Mouse (Mus musculus) stomach, embryonic 15.5 days (tissue): Measurements from ENCODE around the gene 9030612E09Rik. TPM values are rescaled to one million over a fixed set of nuclear protein-coding genes. Genes with fewer than 3 reads are reported as not detected.

Source experiments
- ATAC-seq: fragments of 200-750 bp; cut with Nextera tagmentation; 2 replicates; pipeline ENCODE4 v1.8.0; 2017; ENCODE audit warnings: low read depth, moderate number of reproducible peaks, moderate TSS enrichment; ENCODE audit not compliant: insufficient read depth, low FRiP score
- H3K27ac ChIP-seq: fragments of 300-500 bp; sonication (generic); 2 replicates; pipeline ENCODE4 v1.5.1; 2015; ENCODE audit warnings: mild to moderate bottlenecking, inconsistent platforms
- H3K27me3 ChIP-seq: fragments of 300-500 bp; sonication (generic); replicated peaks from 2 replicates; pipeline ENCODE4 v1.6.1; 2015; ENCODE audit warnings: inconsistent platforms
- H3K36me3 ChIP-seq: fragments of 300-500 bp; sonication (generic); 2 replicates; pipeline ENCODE4 v1.6.1; 2015; ENCODE audit warnings: inconsistent platforms
- H3K4me1 ChIP-seq: fragments of 300-500 bp; sonication (generic); 2 replicates; pipeline ENCODE4 v1.6.1; 2015; ENCODE audit warnings: inconsistent platforms
- H3K4me2 ChIP-seq: fragments of 300-500 bp; sonication (generic); 2 replicates; pipeline ENCODE4 v1.6.1; 2015; ENCODE audit warnings: mild to moderate bottlenecking, inconsistent platforms
- H3K4me3 ChIP-seq: fragments of 300-500 bp; sonication (generic); replicated peaks from 2 replicates; pipeline ENCODE4 v1.5.1; 2015; ENCODE audit warnings: inconsistent platforms
- H3K9ac ChIP-seq: fragments of 300-500 bp; sonication (generic); 2 replicates; pipeline ENCODE4 v1.6.1; 2015; ENCODE audit warnings: inconsistent platforms
- H3K9me3 ChIP-seq: fragments of 300-500 bp; sonication (generic); 2 replicates; pipeline ENCODE4 v1.6.1; 2016; ENCODE audit warnings: inconsistent platforms
- WGBS: fragments of 180-500 bp; shearing (Covaris S2); methylation state at CpG from one replicate; pipeline ENCODE4 v1.1.7; 2015; 5-methylcytosine and 5-hydroxymethylcytosine counted together
- polyA plus RNA-seq: library from polyadenylated mRNA; unstranded; fragments of >200 nt; fragmentation: Nextera tagmentation; extraction: Ambion mirVana; gene quantifications from 2 replicates; pipeline ENCODE4 v1.2.1, GENCODE M21; 2015

9030612E09Rik gene
- polyA plus RNA-seq: 0.39 and 0.63 TPM in 2 replicates

GRCm38 (mm10) chr10:43174326-43175155 is at the start of gene 9030612E09Rik, which contains the start of gene Sobp:
Gene 9030612E09Rik, plus strand, starts transcription at chr10:43174704.
Gene Sobp, minus strand, starts transcription at chr10:43174530.
- H3K9me3 ChIP-seq: no peaks in the 10 kb centered on the region
- H3K4me1 ChIP-seq: peaks cover 12% of the 10 kb centered on the region; the same call in 1 of the 2 replicates
- H3K4me2 ChIP-seq: peak within 1 kb of the TSS; percentile 97
- ATAC-seq: peak; percentile 70
- under 1% methylated on average over 61 of the region's 91 CpGs for WGBS
- peak within 1 kb of the TSS; percentile 72 for H3K4me3 ChIP-seq
- peak within 1 kb of the TSS; percentile 39 for H3K9ac ChIP-seq
- H3K36me3 ChIP-seq: no peaks in the 10 kb centered on the region
- peaks cover 29% of the 10 kb centered on the region for H3K27me3 ChIP-seq
- peak within 1 kb of the TSS; percentile 74; the same call in 1 of the 2 replicates for H3K27ac ChIP-seq

DNA sequence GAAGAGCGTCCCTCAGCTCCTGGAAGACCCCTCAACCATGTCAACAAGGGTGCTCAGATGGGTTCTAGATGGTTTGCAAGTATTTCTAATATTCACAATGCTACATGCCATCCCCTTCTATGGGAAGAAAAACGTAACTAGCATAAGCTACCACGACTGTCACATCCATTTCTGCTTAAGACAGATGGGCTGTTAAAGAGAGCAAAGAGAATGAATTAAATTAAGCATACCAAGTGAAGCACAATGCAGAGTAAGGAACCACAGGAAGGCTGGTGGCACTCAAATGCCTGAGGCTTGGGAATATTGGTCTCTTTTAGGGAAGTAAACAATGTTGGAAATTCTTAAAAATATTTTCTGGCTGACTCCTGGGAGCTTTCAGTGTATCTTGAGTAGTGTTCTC is 45.8 kb upstream of the 9030612E09Rik start:
- Histone ChIP-seq H3K4me2 (no peak overlapping the region), H3K27ac (no peak overlapping the region), H3K4me3 (no peak overlapping the region), H3K9me3 (no peaks in the 10 kb centered on the region), H3K27me3 (no peaks in the 10 kb centered on the region), H3K36me3 (no peaks in the 10 kb centered on the region), H3K9ac (no peak overlapping the region), H3K4me1 (no peaks in the 10 kb centered on the region)
- WGBS: 63% methylated on average over 3 of the region's 3 CpGs
- ATAC-seq: no peak

DNA sequence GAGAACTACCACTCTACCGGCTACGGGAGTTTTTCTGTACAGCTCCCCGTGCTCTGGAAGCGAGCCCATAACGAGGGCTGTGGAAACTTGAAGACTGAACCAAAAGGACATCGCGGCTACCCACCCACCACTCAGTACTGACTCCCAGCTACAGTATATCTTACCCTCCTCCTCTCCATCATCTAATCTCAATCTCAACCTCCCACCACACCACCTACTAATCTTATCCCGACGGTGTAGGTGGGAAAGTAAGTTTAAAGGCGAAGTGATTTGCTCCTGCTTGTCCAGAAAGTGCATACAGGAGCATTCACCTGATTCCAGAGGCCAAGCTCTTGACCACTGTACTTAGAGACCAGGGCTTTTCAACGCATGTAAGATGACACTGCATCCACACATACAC is 40.5 kb upstream of the 9030612E09Rik start:
- H3K4me1 ChIP-seq: no peaks in the 10 kb centered on the region
- 89% methylated on average over 11 of the region's 11 CpGs for WGBS
- no peak overlapping the region for H3K27ac ChIP-seq
- no peak overlapping the region for H3K4me2 ChIP-seq
- no peaks in the 10 kb centered on the region for H3K36me3 ChIP-seq
- no peak overlapping the region for H3K9ac ChIP-seq
- H3K9me3 ChIP-seq: no peaks in the 10 kb centered on the region
- no peak overlapping the region for H3K4me3 ChIP-seq
- H3K27me3 ChIP-seq: no peaks in the 10 kb centered on the region
- no peak for ATAC-seq

GRCm38 (mm10) chr10:43143173-43143572 is 31.3 kb upstream of the 9030612E09Rik start:
- no peaks in the 10 kb centered on the region for H3K36me3 ChIP-seq
- no peaks in the 10 kb centered on the region for H3K27me3 ChIP-seq
- H3K4me1 ChIP-seq: no peaks in the 10 kb centered on the region
- H3K4me3 ChIP-seq: no peak overlapping the region
- H3K9me3 ChIP-seq: no peaks in the 10 kb centered on the region
- H3K27ac ChIP-seq: no peak overlapping the region
- no peak overlapping the region for H3K9ac ChIP-seq
- no peak for ATAC-seq
- no peak overlapping the region for H3K4me2 ChIP-seq
- 68% methylated on average over 9 of the region's 9 CpGs for WGBS

- Histone ChIP-seq H3K9ac (no peak overlapping the region), H3K27ac (no peak overlapping the region), H3K4me1 (no peaks in the 10 kb centered on the region), H3K27me3 (no peaks in the 10 kb centered on the region), H3K9me3 (no peaks in the 10 kb centered on the region), H3K4me3 (no peak overlapping the region), H3K4me2 (no peak overlapping the region), H3K36me3 (no peaks in the 10 kb centered on the region)
- WGBS: 84% methylated on average over 11 of the region's 11 CpGs
- ATAC-seq: no peak
These were observed 26.0 kb upstream of the 9030612E09Rik start for GRCm38 (mm10) chr10:43148456-43148855.

DNA sequence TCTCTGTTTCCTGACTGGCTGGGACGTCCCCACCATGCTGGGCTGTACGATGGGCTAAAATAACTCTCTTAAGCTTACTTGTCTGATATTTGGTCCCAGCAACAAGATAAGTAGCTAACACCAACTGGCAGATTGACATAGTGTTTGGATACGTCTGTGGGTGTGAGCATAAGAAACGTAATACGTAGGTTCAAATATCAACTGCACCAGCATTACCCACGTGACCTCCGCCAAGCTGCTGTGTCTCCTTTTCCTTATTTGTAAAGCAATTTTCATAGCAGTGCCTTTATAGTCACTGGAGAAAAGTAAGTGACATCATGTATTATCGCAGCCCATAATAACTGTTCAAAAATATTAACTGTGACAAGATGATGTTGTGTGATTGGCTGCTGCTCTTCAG is 21.9 kb upstream of the 9030612E09Rik start:
- H3K27ac ChIP-seq: no peak overlapping the region
- peaks cover 7% of the 10 kb centered on the region; the same call in 1 of the 2 replicates for H3K4me1 ChIP-seq
- H3K4me3 ChIP-seq: no peak overlapping the region
- no peak overlapping the region for H3K9ac ChIP-seq
- no peak overlapping the region for H3K4me2 ChIP-seq
- WGBS: 76% methylated on average over 8 of the region's 8 CpGs
- ATAC-seq: no peak
- no peaks in the 10 kb centered on the region for H3K36me3 ChIP-seq
- no peaks in the 10 kb centered on the region for H3K27me3 ChIP-seq
- no peaks in the 10 kb centered on the region for H3K9me3 ChIP-seq

DNA sequence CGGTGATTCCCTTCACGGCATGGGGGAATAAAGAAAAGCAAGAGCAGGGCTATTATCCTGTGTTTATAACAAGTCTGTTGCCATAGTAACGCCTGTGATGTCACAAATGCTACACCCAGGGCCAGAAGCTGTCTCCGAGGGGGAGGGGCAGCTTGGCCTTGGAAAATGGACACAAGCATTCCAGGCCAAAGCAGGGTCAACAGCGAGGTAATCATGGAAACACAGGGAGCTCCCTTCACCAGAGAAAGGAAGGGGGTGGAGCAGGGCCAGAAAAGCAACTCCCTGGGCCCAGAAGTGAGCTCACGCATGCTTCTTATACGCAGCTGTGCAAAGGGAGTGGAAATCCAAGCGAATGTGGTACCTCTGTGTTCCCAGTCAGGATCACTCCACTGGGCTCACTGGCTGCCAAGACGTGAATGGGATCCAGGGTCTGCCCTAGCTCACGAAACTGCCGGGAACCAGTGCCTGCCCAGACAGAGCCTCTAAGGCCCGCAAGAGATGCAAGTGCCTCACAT is 19.4 kb upstream of the 9030612E09Rik start:
- Histone ChIP-seq H3K36me3 (no peaks in the 10 kb centered on the region), H3K4me2 (0 out of 2 replicates have a peak overlapping the region, but pooled peaks have one; percentile 29), H3K9ac (no peak overlapping the region), H3K4me1 (peaks cover 7% of the 10 kb centered on the region; the same call in 1 of the 2 replicates), H3K27ac (peak overlapping the region; percentile 55), H3K27me3 (no peaks in the 10 kb centered on the region), H3K9me3 (no peaks in the 10 kb centered on the region), H3K4me3 (no peak overlapping the region)
- 18% methylated on average over 12 of the region's 12 CpGs for WGBS
- ATAC-seq: peak; percentile 50; the same call in 1 of the 2 replicates

DNA sequence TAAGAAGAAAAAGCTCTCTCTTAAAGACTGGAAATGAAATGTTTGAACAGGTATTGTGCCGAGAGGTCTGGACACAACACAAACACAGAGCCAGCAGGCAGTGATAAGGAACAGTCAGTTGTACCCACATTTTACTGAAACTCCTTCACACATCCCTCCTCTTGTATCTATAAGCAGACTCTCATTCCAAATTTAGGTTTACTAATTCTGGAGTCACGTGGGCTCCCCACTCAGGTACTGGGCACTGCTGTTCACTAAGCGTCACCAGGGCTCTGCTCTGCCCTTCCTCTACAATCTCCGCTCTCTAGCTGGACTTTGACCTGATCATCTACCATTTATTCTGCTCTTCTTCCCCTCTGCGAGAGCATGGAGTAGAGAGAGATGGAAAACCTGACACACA is 15.6 kb upstream of the 9030612E09Rik start:
- H3K9me3 ChIP-seq: no peaks in the 10 kb centered on the region
- no peak overlapping the region for H3K27ac ChIP-seq
- H3K27me3 ChIP-seq: no peaks in the 10 kb centered on the region
- H3K4me1 ChIP-seq: peaks cover 7% of the 10 kb centered on the region; the same call in 1 of the 2 replicates
- H3K36me3 ChIP-seq: no peaks in the 10 kb centered on the region
- H3K4me2 ChIP-seq: no peak overlapping the region
- no peak overlapping the region for H3K9ac ChIP-seq
- H3K4me3 ChIP-seq: no peak overlapping the region
- 78% methylated on average over 5 of the region's 5 CpGs for WGBS
- ATAC-seq: no peak

GRCm38 (mm10) chr10:43159333-43159732 is 15.2 kb upstream of the 9030612E09Rik start:
- no peak overlapping the region for H3K4me2 ChIP-seq
- H3K4me3 ChIP-seq: no peak overlapping the region
- no peak overlapping the region for H3K27ac ChIP-seq
- no peaks in the 10 kb centered on the region for H3K36me3 ChIP-seq
- no peak overlapping the region for H3K9ac ChIP-seq
- no peaks in the 10 kb centered on the region for H3K9me3 ChIP-seq
- peaks cover 7% of the 10 kb centered on the region; the same call in 1 of the 2 replicates for H3K4me1 ChIP-seq
- H3K27me3 ChIP-seq: no peaks in the 10 kb centered on the region
- WGBS: 83% methylated on average over 5 of the region's 5 CpGs
- no peak for ATAC-seq

- H3K27me3 ChIP-seq: no peaks in the 10 kb centered on the region
- no peak overlapping the region for H3K27ac ChIP-seq
- H3K4me1 ChIP-seq: no peaks in the 10 kb centered on the region
- no peak for ATAC-seq
- H3K4me2 ChIP-seq: no peak overlapping the region
- WGBS: 80% methylated on average over 12 of the region's 12 CpGs
- H3K9me3 ChIP-seq: no peaks in the 10 kb centered on the region
- no peak overlapping the region for H3K9ac ChIP-seq
- no peak overlapping the region for H3K4me3 ChIP-seq
- H3K36me3 ChIP-seq: no peaks in the 10 kb centered on the region
These were observed 12.2 kb upstream of the 9030612E09Rik start for GRCm38 (mm10) chr10:43162318-43162717.

DNA sequence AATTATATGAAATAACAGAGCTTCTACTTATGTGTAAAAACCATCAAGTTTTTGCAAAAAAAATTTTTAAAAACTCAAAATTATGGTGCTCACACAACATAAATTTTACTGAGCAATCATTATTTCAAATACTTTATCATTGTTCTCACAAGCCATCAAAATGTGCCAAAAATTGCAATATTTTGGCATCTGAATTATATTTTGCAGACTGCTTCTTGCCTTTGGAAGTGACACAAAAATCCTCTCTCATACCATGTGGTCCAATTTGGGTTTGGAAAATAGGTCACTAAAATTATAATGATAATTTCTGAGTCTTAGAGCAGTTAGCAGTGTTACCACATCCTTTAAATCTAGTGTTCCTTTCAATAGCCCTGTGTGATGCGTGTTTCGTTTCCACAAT is 10.1 kb upstream of the 9030612E09Rik start:
- WGBS: 92% methylated on average over 2 of the region's 2 CpGs
- Histone ChIP-seq H3K36me3 (no peaks in the 10 kb centered on the region), H3K9ac (no peak overlapping the region), H3K27me3 (no peaks in the 10 kb centered on the region), H3K9me3 (no peaks in the 10 kb centered on the region), H3K27ac (no peak overlapping the region), H3K4me1 (no peaks in the 10 kb centered on the region), H3K4me2 (no peak overlapping the region), H3K4me3 (no peak overlapping the region)
- ATAC-seq: no peak

GRCm38 (mm10) chr10:43166146-43166545 is 8.4 kb upstream of the 9030612E09Rik start:
- no peaks in the 10 kb centered on the region for H3K36me3 ChIP-seq
- H3K9me3 ChIP-seq: no peaks in the 10 kb centered on the region
- peaks cover 1% of the 10 kb centered on the region; the same call in 1 of the 2 replicates for H3K27me3 ChIP-seq
- no peak overlapping the region for H3K4me2 ChIP-seq
- H3K9ac ChIP-seq: no peak overlapping the region
- ATAC-seq: no peak
- 0 out of 2 replicates have a peak, but pooled peaks cover 2% of the 10 kb centered on the region for H3K4me1 ChIP-seq
- no peak overlapping the region for H3K27ac ChIP-seq
- WGBS: 85% methylated on average over 1 of the region's 1 CpGs
- no peak overlapping the region for H3K4me3 ChIP-seq
